Mouse (Mus musculus) small intestine, adult 2 months (tissue): Measurements from ENCODE around the gene Prkch. TPM values are rescaled to one million over a fixed set of nuclear protein-coding genes. Genes with fewer than 3 reads are reported as not detected.

Experiments
- H3K27ac ChIP-seq: fragments of 200-500 bp; 2 replicates; pipeline ENCODE4 v1.5.1; 2012; ENCODE audit warnings: low read depth, low read length, control low read depth, inconsistent platforms; ENCODE audit not compliant: insufficient read depth
- H3K27me3 ChIP-seq: fragments of 200-500 bp; 2 replicates; pipeline ENCODE4 v1.6.1; 2012; ENCODE audit warnings: mild to moderate bottlenecking, moderate library complexity, low read length, inconsistent platforms; ENCODE audit not compliant: control insufficient read depth, insufficient read depth
- H3K36me3 ChIP-seq: fragments of 200-500 bp; 2 replicates; pipeline ENCODE4 v1.6.1; 2012; ENCODE audit warnings: mild to moderate bottlenecking, low read length, control low read depth, inconsistent platforms; ENCODE audit not compliant: control insufficient read depth, insufficient read depth
- H3K4me1 ChIP-seq: fragments of 200-500 bp; 2 replicates; pipeline ENCODE4 v1.6.1; 2012; ENCODE audit warnings: low read length, inconsistent platforms, mixed read lengths; ENCODE audit not compliant: control insufficient read depth, insufficient read depth, insufficient read length
- H3K4me3 ChIP-seq: fragments of 200-500 bp; 2 replicates; pipeline ENCODE4 v1.5.1; 2012; ENCODE audit warnings: low read depth, mild to moderate bottlenecking, control low read depth, inconsistent platforms, low read length, moderate library complexity
- CTCF ChIP-seq: fragments of 200-500 bp; IDR thresholded peaks from 2 replicates; pipeline ENCODE4 v1.5.1; 2012; ENCODE audit warnings: low read depth, mild to moderate bottlenecking, control low read depth, inconsistent platforms, low read length, moderate library complexity, mixed read lengths; ENCODE audit not compliant: insufficient replicate concordance, insufficient read length; ENCODE audit errors: extremely low read depth
- POLR2A ChIP-seq: fragments of 200-500 bp; IDR thresholded peaks from 2 replicates; pipeline ENCODE4 v1.6.1; 2012; ENCODE audit warnings: low read depth, mild to moderate bottlenecking, control low read depth, inconsistent platforms, low read length, moderate library complexity
- WGBS: fragments of 180-500 bp; shearing (Covaris S2); methylation state at CpG from one replicate; pipeline ENCODE4 v1.1.7; 2018; 5-methylcytosine and 5-hydroxymethylcytosine counted together
- polyA plus RNA-seq: library from polyadenylated mRNA; depleted of rRNA; stranded (reverse); fragments of >200 nt; gene quantifications from 2 replicates; pipeline ENCODE4 v1.2.3, GENCODE M21; 2012

The Prkch gene
- polyA plus RNA-seq, 1 experiment = 3.2 TPM

DNA sequence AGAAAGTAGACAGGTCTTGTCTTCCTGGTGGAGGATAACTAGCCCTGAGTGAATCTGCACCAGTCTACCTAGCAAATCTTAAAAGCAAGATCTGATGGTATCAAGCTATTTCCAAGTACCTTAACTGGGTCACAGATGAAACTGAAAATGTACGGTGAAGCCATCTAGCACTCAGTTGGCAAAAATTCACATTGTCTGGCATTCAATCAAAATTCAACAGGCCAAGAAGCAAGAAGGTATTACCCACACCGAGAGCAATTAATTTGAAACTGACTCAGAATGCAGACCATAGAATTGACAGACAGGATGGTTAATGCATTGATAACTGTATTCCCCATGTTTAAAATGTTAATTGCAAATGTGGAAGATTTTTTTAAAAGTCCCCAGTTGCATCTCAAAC, 82.1 kb downstream of the Prkch start:
- TF ChIP-seq POLR2A = no peak
- TF ChIP-seq CTCF = no peak
- H3K27me3 ChIP-seq = no peaks in the 10 kb centered on the region
- H3K27ac ChIP-seq = no peak overlapping the region
- peaks cover 6% of the 10 kb centered on the region; the same call in 1 of the 2 replicates for H3K4me1 ChIP-seq
- no peaks in the 10 kb centered on the region for H3K36me3 ChIP-seq
- H3K4me3 ChIP-seq = no peak overlapping the region
- 67% methylated on average over 2 of the region's 2 CpGs for WGBS

DNA sequence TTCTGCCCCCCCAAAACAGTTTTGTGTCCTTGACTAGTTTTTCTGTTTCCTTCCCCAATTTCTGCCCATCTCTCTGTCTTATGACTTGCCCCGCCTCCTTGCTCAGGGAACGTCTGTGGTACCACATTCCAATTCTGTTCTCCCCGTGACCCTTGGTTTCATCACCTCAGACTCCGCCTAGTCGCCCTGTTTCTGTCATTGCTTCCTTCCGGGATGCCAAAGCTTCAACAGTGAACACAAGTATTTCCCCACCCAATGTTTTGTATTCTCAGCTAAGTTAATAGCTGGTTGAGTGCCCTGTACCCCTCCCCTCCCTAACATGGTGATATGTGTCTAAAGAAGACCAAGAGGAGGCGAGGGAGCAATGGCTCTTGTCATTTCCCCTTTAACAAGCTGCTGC, 83.0 kb downstream of the Prkch start:
- Histone ChIP-seq H3K27ac (no peak overlapping the region), H3K27me3 (no peaks in the 10 kb centered on the region), H3K4me1 (peaks cover 6% of the 10 kb centered on the region; the same call in 1 of the 2 replicates), H3K36me3 (no peaks in the 10 kb centered on the region), H3K4me3 (no peak overlapping the region)
- TF ChIP-seq POLR2A (no peak), CTCF (no peak)
- WGBS = 56% methylated on average over 7 of the region's 7 CpGs

DNA sequence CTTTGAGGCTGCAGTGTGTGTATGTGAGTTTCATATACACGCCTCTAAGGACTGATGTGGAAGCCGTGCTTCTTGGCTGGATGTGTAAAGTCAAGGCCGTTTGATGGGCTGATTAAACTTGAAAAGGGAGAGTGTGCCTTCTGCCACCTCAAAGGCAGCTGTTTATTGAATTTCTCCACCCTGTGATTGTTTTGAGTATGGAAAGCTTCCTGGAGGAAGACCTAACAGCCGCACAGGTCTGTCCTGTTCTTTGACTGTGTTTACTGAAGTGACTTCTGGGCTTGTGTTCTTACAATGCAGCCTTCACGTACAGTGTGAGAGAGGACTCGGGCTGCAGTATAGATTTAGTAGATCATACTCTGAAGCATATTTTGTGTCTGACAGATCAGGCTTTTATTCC, 86.1 kb downstream of the Prkch start:
- Histone ChIP-seq H3K27ac (peak overlapping the region; percentile 36; the same call in 1 of the 2 replicates), H3K36me3 (no peaks in the 10 kb centered on the region), H3K27me3 (no peaks in the 10 kb centered on the region), H3K4me3 (no peak overlapping the region), H3K4me1 (peaks cover 6% of the 10 kb centered on the region; the same call in 1 of the 2 replicates)
- TF ChIP-seq CTCF (no peak), POLR2A (no peak)
- 53% methylated on average over 6 of the region's 6 CpGs for WGBS

DNA sequence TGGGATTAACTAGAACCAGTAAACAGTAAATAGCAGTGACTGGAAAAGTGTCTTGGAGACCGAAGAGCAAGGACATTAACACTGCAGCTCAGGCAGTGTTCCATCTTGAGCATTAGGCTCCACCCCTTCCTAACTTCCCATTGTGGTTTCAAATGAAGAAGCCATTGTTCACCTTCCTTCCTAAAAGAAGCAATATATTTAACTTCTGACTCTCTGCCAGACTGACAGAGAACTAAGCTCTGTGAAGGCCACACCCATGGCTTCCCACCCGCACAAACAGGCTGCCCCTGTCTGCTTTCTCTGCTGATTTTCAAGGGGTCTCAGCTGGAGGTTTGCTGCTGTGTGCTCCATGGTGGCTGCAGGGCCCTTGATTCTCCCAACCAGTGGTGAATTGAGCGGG, 86.9 kb downstream of the Prkch start:
- WGBS = 53% methylated on average over 3 of the region's 3 CpGs
- no peak overlapping the region for H3K4me3 ChIP-seq
- TF ChIP-seq CTCF = no peak
- no peak for TF ChIP-seq POLR2A
- no peaks in the 10 kb centered on the region for H3K36me3 ChIP-seq
- H3K27me3 ChIP-seq = no peaks in the 10 kb centered on the region
- peak overlapping the region; percentile 36; the same call in 1 of the 2 replicates for H3K27ac ChIP-seq
- H3K4me1 ChIP-seq = peaks cover 6% of the 10 kb centered on the region; the same call in 1 of the 2 replicates

DNA sequence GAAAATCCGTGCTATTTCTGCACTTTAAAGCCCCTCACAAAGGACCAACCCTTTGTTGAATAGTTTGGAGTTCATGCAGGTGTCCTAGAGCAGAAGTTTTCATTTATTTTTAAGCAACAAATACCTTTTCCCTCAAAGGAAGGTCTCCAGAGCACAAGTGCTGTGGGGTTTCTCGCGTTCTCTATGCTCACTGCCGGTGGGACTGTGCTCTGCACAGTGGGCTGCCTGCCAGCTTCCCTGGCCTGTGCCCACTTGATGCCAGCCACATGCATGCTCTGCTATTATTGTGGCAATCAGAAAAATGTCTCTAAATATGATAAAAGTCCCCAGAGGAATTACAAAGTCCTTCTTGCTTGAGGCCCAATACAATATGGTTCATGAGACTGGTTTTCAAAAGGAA, 87.4 kb downstream of the Prkch start:
- Histone ChIP-seq H3K4me1 (peaks cover 5% of the 10 kb centered on the region; the same call in 1 of the 2 replicates), H3K4me3 (no peak overlapping the region), H3K27ac (no peak overlapping the region), H3K27me3 (no peaks in the 10 kb centered on the region), H3K36me3 (no peaks in the 10 kb centered on the region)
- TF ChIP-seq POLR2A (no peak), CTCF (no peak)
- 72% methylated on average over 4 of the region's 4 CpGs for WGBS

DNA sequence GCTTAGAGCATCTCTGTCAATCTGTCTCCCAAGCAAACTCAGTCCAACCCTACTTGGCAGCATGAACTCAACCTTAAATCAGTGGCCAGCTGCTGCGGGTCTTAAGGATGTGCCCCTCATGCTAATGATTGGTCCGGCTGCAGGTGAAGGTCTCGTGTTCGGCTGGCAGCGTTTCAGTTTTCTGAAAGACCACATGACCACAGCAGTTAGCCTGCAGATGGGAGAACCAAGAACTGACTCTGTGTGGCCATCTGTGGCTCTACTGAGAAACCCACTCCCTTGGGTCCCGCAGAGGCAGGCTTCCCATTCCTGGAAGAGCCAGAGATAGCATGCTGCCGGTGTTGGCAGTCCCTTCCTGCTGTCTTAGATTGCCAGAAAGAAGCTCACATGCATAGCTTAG, 89.2 kb downstream of the Prkch start:
- H3K27me3 ChIP-seq = no peaks in the 10 kb centered on the region
- H3K27ac ChIP-seq = no peak overlapping the region
- TF ChIP-seq POLR2A = no peak
- TF ChIP-seq CTCF = no peak
- no peak overlapping the region for H3K4me3 ChIP-seq
- WGBS = 76% methylated on average over 7 of the region's 7 CpGs
- H3K36me3 ChIP-seq = no peaks in the 10 kb centered on the region
- H3K4me1 ChIP-seq = peaks cover 3% of the 10 kb centered on the region; the same call in 1 of the 2 replicates

DNA sequence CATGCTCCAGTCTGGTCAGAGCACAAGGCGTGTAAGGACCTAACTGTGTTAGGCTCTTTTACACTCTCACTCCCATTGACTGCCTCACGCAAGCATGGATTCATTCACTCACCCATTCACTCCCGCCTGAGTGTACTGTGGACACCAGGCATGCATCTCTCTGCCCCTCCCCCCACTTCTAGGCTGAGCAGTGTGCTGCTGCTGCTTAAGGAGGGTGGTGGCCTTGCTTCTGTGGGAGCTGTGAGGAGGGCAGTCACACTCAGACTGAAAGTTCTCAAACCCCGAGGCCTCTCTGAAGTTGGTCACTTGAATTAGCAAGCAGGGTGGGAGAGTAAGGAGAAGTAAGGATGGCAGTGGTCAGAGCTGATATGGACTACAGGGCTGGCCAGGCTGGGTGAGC, 90.6 kb downstream of the Prkch start:
- no peaks in the 10 kb centered on the region for H3K36me3 ChIP-seq
- WGBS = 66% methylated on average over 4 of the region's 4 CpGs
- no peaks in the 10 kb centered on the region for H3K27me3 ChIP-seq
- TF ChIP-seq CTCF (no peak), POLR2A (no peak)
- H3K4me3 ChIP-seq = no peak overlapping the region
- no peak overlapping the region for H3K27ac ChIP-seq
- H3K4me1 ChIP-seq = peaks cover 3% of the 10 kb centered on the region; the same call in 1 of the 2 replicates

DNA sequence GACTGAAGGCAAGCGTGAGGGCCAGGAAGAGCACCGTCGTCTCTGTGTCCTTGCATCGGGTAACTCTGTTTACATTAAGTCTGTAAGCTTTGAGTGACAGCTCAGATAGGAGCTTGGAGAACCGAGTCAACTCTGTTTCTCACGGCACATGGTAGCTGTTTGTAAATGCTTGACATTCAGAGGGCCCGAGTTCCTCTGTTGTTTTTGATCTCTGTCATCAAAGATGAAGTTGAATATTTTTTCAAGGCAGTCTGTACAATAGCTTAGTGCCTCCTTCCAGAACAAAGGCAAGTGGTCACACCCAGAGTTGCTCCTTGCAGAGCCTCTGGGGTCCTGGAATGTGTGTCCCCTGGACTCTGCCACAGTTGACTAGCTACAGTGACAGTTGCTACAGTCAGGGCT, 94.8 kb downstream of the Prkch start:
- whole genome bisulfite sequencing = 31% methylated on average over 7 of the region's 7 CpGs

More for the DNA sequence above, 94.8 kb downstream of the Prkch start:
- no peak for TF ChIP-seq CTCF
- TF ChIP-seq POLR2A = no peak
- Histone ChIP-seq H3K27ac (no peak overlapping the region), H3K4me3 (no peak overlapping the region), H3K4me1 (no peaks in the 10 kb centered on the region), H3K27me3 (no peaks in the 10 kb centered on the region), H3K36me3 (no peaks in the 10 kb centered on the region)
